8 mouse cellular contexts compared by ENCODE assay signal in the genomic region with DNA sequence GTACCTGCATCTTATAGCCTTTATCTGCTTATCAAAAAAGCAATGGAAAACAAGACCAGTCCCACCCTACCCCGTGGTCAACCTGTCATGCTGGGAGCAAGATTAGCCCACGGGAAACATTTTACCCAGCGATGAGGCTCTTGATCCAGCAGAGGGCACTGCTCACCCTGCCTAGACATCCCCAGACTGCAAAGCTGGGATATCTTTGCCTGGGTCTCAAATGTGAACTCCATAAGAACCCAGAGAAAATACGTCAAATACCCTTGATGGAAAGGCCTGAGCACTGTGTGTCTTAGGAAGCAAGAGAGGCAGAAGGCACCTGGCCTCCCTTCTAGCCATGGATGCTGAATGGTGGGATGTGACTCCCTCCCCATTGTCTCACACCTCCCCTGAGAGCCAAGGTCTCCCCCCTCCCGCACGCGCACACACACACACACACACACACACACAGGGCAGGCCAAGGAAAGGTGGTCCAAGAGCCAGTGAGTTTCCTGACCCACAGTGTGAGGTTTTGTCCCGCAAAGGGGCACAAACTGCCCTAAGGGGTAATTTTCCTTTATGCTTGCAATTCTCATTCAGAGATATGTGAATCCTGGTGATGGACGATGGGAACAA.
A peak's percentile ranks its signal among the peaks of the same experiment; 100 is the strongest.
DNase-seq lines count a peak whose midpoint lies in the region; ATAC-seq and TF ChIP-seq lines count a peak whose summit lies in the region.

No protein-coding gene starts in this region.

- 42% methylated on average over 9 of the region's 9 CpGs for WGBS in intestine, postnatal 0 days
- 54% methylated on average over 9 of the region's 9 CpGs for WGBS in limb, embryonic 13.5 days
- WGBS in midbrain, embryonic 15.5 days, result 36% methylated on average over 9 of the region's 9 CpGs

- H3K4me3 ChIP-seq in intestine, postnatal 0 days (ENCODE audit: low read depth, low read length), result no peak overlapping the region
- H3K4me3 ChIP-seq in limb, embryonic 13.5 days, result no peak overlapping the region
- no peak overlapping the region for H3K4me3 ChIP-seq in midbrain, embryonic 15.5 days

- no peaks in the 10 kb centered on the region for H3K9me3 ChIP-seq in intestine, postnatal 0 days (ENCODE audit: control insufficient read depth)
- no peaks in the 10 kb centered on the region for H3K9me3 ChIP-seq in limb, embryonic 13.5 days
- no peaks in the 10 kb centered on the region for H3K9me3 ChIP-seq in midbrain, embryonic 15.5 days

- H3K9ac ChIP-seq in intestine, postnatal 0 days (ENCODE audit: low read depth, low read length), result no peak overlapping the region
- no peak overlapping the region for H3K9ac ChIP-seq in limb, embryonic 13.5 days
- no peak overlapping the region for H3K9ac ChIP-seq in midbrain, embryonic 15.5 days

- no peak overlapping the region for H3K27ac ChIP-seq in intestine, postnatal 0 days (ENCODE audit: low read depth, low read length)
- H3K27ac ChIP-seq in limb, embryonic 13.5 days, result no peak overlapping the region
- no peak overlapping the region for H3K27ac ChIP-seq in midbrain, embryonic 15.5 days

- no peak overlapping the region for H3K4me2 ChIP-seq in intestine, postnatal 0 days (replicated peaks; ENCODE audit: low read depth)
- H3K4me2 ChIP-seq in limb, embryonic 13.5 days (replicated peaks), result no peak overlapping the region
- no peak overlapping the region for H3K4me2 ChIP-seq in midbrain, embryonic 15.5 days

- DNase-seq in 416B (ENCODE audit: low read depth) (peak; percentile 72), NIH3T3 (ENCODE audit: low read depth) (peak; percentile 80)
- DNase-seq in cerebellum, postnatal 4 days (ENCODE audit: low spot score in 2 of 2), result peak; percentile 42 to 64
- DNase-seq in gastrocnemius, postnatal 10 days, result peak; percentile 53
- peak; percentile 10 for DNase-seq in thymus, postnatal 14 days

- ATAC-seq in intestine, postnatal 0 days, result no peak
- ATAC-seq in limb, embryonic 13.5 days (ENCODE audit: low FRiP score, low read depth), result peak; percentile 56; the same call in 1 of the 2 replicates
- peak; percentile 66 for ATAC-seq in midbrain, embryonic 15.5 days (replicated peaks)

- peak; percentile 96 for TF ChIP-seq CTCF in intestine, postnatal 0 days (IDR thresholded peaks at IDR 0.05; ENCODE audit: low read depth)

- no peaks in the 10 kb centered on the region for H3K36me3 ChIP-seq in intestine, postnatal 0 days (ENCODE audit: control insufficient read depth, insufficient read depth)
- H3K36me3 ChIP-seq in limb, embryonic 13.5 days, result no peaks in the 10 kb centered on the region
- no peaks in the 10 kb centered on the region for H3K36me3 ChIP-seq in midbrain, embryonic 15.5 days (replicated peaks)

- H3K4me1 ChIP-seq in intestine, postnatal 0 days (replicated peaks; ENCODE audit: control insufficient read depth, insufficient read depth, low read length), result peaks cover 19% of the 10 kb centered on the region
- H3K4me1 ChIP-seq in limb, embryonic 13.5 days, result peaks cover 47% of the 10 kb centered on the region
- H3K4me1 ChIP-seq in midbrain, embryonic 15.5 days, result peaks cover 22% of the 10 kb centered on the region

- H3K27me3 ChIP-seq in intestine, postnatal 0 days (replicated peaks; ENCODE audit: control insufficient read depth, insufficient read depth, low read length), result no peaks in the 10 kb centered on the region
- no peaks in the 10 kb centered on the region for H3K27me3 ChIP-seq in limb, embryonic 13.5 days
- no peaks in the 10 kb centered on the region for H3K27me3 ChIP-seq in midbrain, embryonic 15.5 days (replicated peaks)

Comparison
In these comparisons a context has a peak if more than half of its experiments do, and no peak if none do; other contexts are left out.
1. DNase-seq: peak in every context shown above with its lines; median percentile 80 in NIH3T3; 72 in 416B; 53 in cerebellum, postnatal 4 days; 53 in gastrocnemius, postnatal 10 days; 10 in thymus, postnatal 14 days.